Mouse (Mus musculus) embryonic fibroblast, embryonic 13.5 days (primary cell): Measurements from ENCODE around the gene Fam229b.

ENCODE experiments used
- CTCF ChIP-seq: IDR thresholded peaks from 2 replicates; pipeline ENCODE4 v1.5.1; 2011; ENCODE audit warnings: mild to moderate bottlenecking, control low read depth, low read length, moderate library complexity, borderline replicate concordance; ENCODE audit not compliant: insufficient read depth
- POLR2A ChIP-seq: IDR thresholded peaks from 2 replicates; pipeline ENCODE4 v1.6.1; 2011; ENCODE audit warnings: low read depth, mild to moderate bottlenecking, control low read depth, low read length, moderate library complexity

DNA sequence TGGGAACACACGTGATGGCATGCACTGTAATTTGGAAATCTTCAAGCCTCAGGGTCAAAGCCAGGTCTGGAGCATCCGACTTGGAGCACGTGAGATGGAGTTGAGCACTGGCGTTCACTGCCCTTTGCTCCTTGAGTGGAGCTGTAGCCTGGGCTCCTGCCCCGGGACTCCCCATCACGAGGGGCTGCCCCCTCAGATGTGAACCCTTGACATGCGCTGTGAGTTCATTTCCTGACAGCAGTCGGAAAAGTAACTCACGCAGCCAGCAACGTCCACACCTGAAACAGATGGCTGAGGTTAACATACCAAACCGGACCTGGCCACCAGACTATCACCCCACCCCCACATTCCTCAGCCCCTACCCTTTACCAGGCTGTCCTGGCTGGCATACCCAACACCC is 33.9 kb upstream of the Fam229b start:
- TF ChIP-seq CTCF, result no peak
- no peak for TF ChIP-seq POLR2A
